Mouse (Mus musculus) neural tube, embryonic 11.5 days (tissue): ENCODE results near the gene AI481877. TPM values are rescaled to one million over a fixed set of nuclear protein-coding genes. Genes with fewer than 3 reads are reported as not detected.
A peak's percentile ranks its signal among the peaks of the same experiment; 100 is the strongest.

Experiments
- ATAC-seq: fragments of 200-750 bp; cut with Nextera tagmentation; 2 replicates; pipeline ENCODE4 v1.8.0; 2017; ENCODE audit warnings: moderate number of reproducible peaks, mild to moderate bottlenecking, moderate TSS enrichment, moderate library complexity; ENCODE audit not compliant: insufficient read depth, low FRiP score, low TSS enrichment
- DNase-seq: peaks from one replicate; pipeline ENCODE4 v3.0.0-alpha.2; 2015; ENCODE audit warnings: low spot score
- H3K27ac ChIP-seq: fragments of 300-500 bp; sonication (generic); 2 replicates; pipeline ENCODE4 v1.5.1; 2014; ENCODE audit warnings: low read depth, mild to moderate bottlenecking, low read length
- H3K27me3 ChIP-seq: fragments of 300-500 bp; sonication (generic); 2 replicates; pipeline ENCODE4 v1.6.1; 2014; ENCODE audit warnings: mild to moderate bottlenecking, low read length, mixed read lengths; ENCODE audit not compliant: control insufficient read depth, insufficient read depth
- H3K36me3 ChIP-seq: fragments of 300-500 bp; sonication (generic); 2 replicates; pipeline ENCODE4 v1.6.1; 2014; ENCODE audit warnings: mild to moderate bottlenecking, low read length, moderate library complexity, mixed read lengths; ENCODE audit not compliant: control insufficient read depth, insufficient read depth
- H3K4me1 ChIP-seq: fragments of 300-500 bp; sonication (generic); 2 replicates; pipeline ENCODE4 v1.6.1; 2014; ENCODE audit warnings: low read length, mixed read lengths; ENCODE audit not compliant: control insufficient read depth, insufficient read depth
- H3K4me2 ChIP-seq: fragments of 300-500 bp; sonication (generic); 2 replicates; pipeline ENCODE4 v1.6.1; 2014; ENCODE audit warnings: low read depth, mild to moderate bottlenecking, moderate library complexity
- H3K4me3 ChIP-seq: fragments of 300-500 bp; sonication (generic); 2 replicates; pipeline ENCODE4 v1.5.1; 2014; ENCODE audit warnings: low read depth, low read length
- H3K9ac ChIP-seq: fragments of 300-500 bp; sonication (generic); 2 replicates; pipeline ENCODE4 v1.6.1; 2014; ENCODE audit warnings: mild to moderate bottlenecking, low read length
- H3K9me3 ChIP-seq: fragments of 300-500 bp; sonication (generic); 2 replicates; pipeline ENCODE4 v1.6.1; 2016; ENCODE audit warnings: low read length; ENCODE audit not compliant: control insufficient read depth
- WGBS: fragments of 180-500 bp; shearing (Covaris S2); extraction: QIAGEN DNeasy Blood & Tissue Kit; methylation state at CpG from one replicate; pipeline ENCODE4 v1.1.7; 2014; 5-methylcytosine and 5-hydroxymethylcytosine counted together
- polyA plus RNA-seq: library from polyadenylated mRNA; unstranded; fragments of >200 nt; fragmentation: Nextera tagmentation; extraction: Ambion mirVana; gene quantifications from 2 replicates; pipeline ENCODE4 v1.2.1, GENCODE M21; 2014

The AI481877 gene
- polyA plus RNA-seq, 1 experiment from 2014 or later, result not detected

GRCm38 (mm10) chr4:59034918-59035785, 103.6 kb downstream of the AI481877 start, which contains the start of gene Gng10:
Gene Gng10, plus strand, starts transcription at chr4:59035088.
- Histone ChIP-seq H3K27ac (peak within 1 kb of the TSS; percentile 51), H3K4me3 (peak within 1 kb of the TSS; percentile 58), H3K9ac (peak within 1 kb of the TSS; percentile 83), H3K36me3 (no peaks in the 10 kb centered on the region), H3K9me3 (no peaks in the 10 kb centered on the region), H3K4me1 (no peaks in the 10 kb centered on the region), H3K4me2 (peak within 1 kb of the TSS; percentile 70), H3K27me3 (no peaks in the 10 kb centered on the region)
- ATAC-seq, result peak; percentile 82
- peak; percentile 73 for DNase-seq
- WGBS, result 11% methylated on average over 64 of the region's 76 CpGs

GRCm38 (mm10) chr4:59034325-59034917, 104.4 kb downstream of the AI481877 start:
- peak overlapping the region; percentile 58 for H3K4me3 ChIP-seq
- WGBS, result 81% methylated on average over 10 of the region's 10 CpGs
- ATAC-seq (no peak), DNase-seq (no peak)
- no peak overlapping the region; the same call in 1 of the 2 replicates for H3K9ac ChIP-seq
- no peaks in the 10 kb centered on the region for H3K36me3 ChIP-seq
- no peaks in the 10 kb centered on the region for H3K9me3 ChIP-seq
- peak overlapping the region; percentile 70 for H3K4me2 ChIP-seq
- H3K4me1 ChIP-seq, result no peaks in the 10 kb centered on the region
- H3K27ac ChIP-seq, result no peak overlapping the region
- no peaks in the 10 kb centered on the region for H3K27me3 ChIP-seq

GRCm38 (mm10) chr4:59016922-59017321, 121.9 kb downstream of the AI481877 start:
- no peaks in the 10 kb centered on the region for H3K27me3 ChIP-seq
- H3K9me3 ChIP-seq, result no peaks in the 10 kb centered on the region
- H3K4me3 ChIP-seq, result no peak overlapping the region
- 92% methylated on average over 2 of the region's 2 CpGs for WGBS
- DNase-seq, result no peak
- H3K27ac ChIP-seq, result no peak overlapping the region
- H3K4me1 ChIP-seq, result no peaks in the 10 kb centered on the region
- no peaks in the 10 kb centered on the region for H3K36me3 ChIP-seq
- H3K9ac ChIP-seq, result no peak overlapping the region
- H3K4me2 ChIP-seq, result no peak overlapping the region
- ATAC-seq, result no peak

GRCm38 (mm10) chr4:59015181-59015580, 123.6 kb downstream of the AI481877 start:
- no peaks in the 10 kb centered on the region for H3K36me3 ChIP-seq
- no peak overlapping the region for H3K27ac ChIP-seq
- H3K4me3 ChIP-seq, result no peak overlapping the region
- H3K27me3 ChIP-seq, result no peaks in the 10 kb centered on the region
- H3K9ac ChIP-seq, result no peak overlapping the region
- 91% methylated on average over 3 of the region's 3 CpGs for WGBS
- ATAC-seq (no peak), DNase-seq (no peak)
- no peaks in the 10 kb centered on the region for H3K9me3 ChIP-seq
- no peak overlapping the region for H3K4me2 ChIP-seq
- H3K4me1 ChIP-seq, result no peaks in the 10 kb centered on the region

- Histone ChIP-seq H3K4me1 (no peaks in the 10 kb centered on the region), H3K9ac (no peak overlapping the region), H3K9me3 (no peaks in the 10 kb centered on the region), H3K4me2 (no peak overlapping the region), H3K36me3 (no peaks in the 10 kb centered on the region), H3K4me3 (no peak overlapping the region), H3K27me3 (no peaks in the 10 kb centered on the region), H3K27ac (no peak overlapping the region)
- no peak for ATAC-seq
- DNase-seq, result no peak
- WGBS, result 78% methylated on average over 3 of the region's 3 CpGs
Observed at GRCm38 (mm10) chr4:59011446-59011845, 127.3 kb downstream of the AI481877 start.

- 89% methylated on average over 4 of the region's 4 CpGs for WGBS
- Histone ChIP-seq H3K36me3 (no peaks in the 10 kb centered on the region), H3K27ac (no peak overlapping the region), H3K4me1 (no peaks in the 10 kb centered on the region; the same call in 1 of the 2 replicates), H3K4me2 (no peak overlapping the region), H3K9me3 (no peaks in the 10 kb centered on the region), H3K9ac (no peak overlapping the region), H3K4me3 (no peak overlapping the region), H3K27me3 (no peaks in the 10 kb centered on the region)
- ATAC-seq (no peak), DNase-seq (no peak)
Observed at GRCm38 (mm10) chr4:59009696-59010095, 129.1 kb downstream of the AI481877 start.

GRCm38 (mm10) chr4:59009186-59009585, 129.6 kb downstream of the AI481877 start:
- 88% methylated on average over 7 of the region's 7 CpGs for WGBS
- ATAC-seq, result no peak
- no peaks in the 10 kb centered on the region for H3K36me3 ChIP-seq

GRCm38 (mm10) chr4:59007974-59008373, 130.8 kb downstream of the AI481877 start:
- DNase-seq, result no peak
- no peaks in the 10 kb centered on the region for H3K27me3 ChIP-seq
- no peak overlapping the region for H3K4me3 ChIP-seq
- H3K4me1 ChIP-seq, result peaks cover 3% of the 10 kb centered on the region; the same call in 1 of the 2 replicates
- WGBS, result 78% methylated on average over 5 of the region's 5 CpGs
- no peaks in the 10 kb centered on the region for H3K9me3 ChIP-seq
- H3K36me3 ChIP-seq, result no peaks in the 10 kb centered on the region
- no peak for ATAC-seq
- H3K27ac ChIP-seq, result no peak overlapping the region
- no peak overlapping the region for H3K4me2 ChIP-seq
- no peak overlapping the region for H3K9ac ChIP-seq

More at GRCm38 (mm10) chr4:59009186-59009585, 129.6 kb downstream of the AI481877 start:
- no peaks in the 10 kb centered on the region for H3K27me3 ChIP-seq
- no peak overlapping the region for H3K4me2 ChIP-seq
- H3K4me3 ChIP-seq, result no peak overlapping the region
- no peak for DNase-seq
- H3K9ac ChIP-seq, result no peak overlapping the region
- peaks cover under 1% of the 10 kb centered on the region; the same call in 1 of the 2 replicates for H3K4me1 ChIP-seq
- no peak overlapping the region for H3K27ac ChIP-seq
- no peaks in the 10 kb centered on the region for H3K9me3 ChIP-seq
